Mouse (Mus musculus): ENCODE results near the gene Galnt3.

- TF ChIP-seq GATA1 (IDR thresholded peaks at IDR 0.05; ENCODE audit: borderline replicate concordance, low read length) = no peak
- TF ChIP-seq FLI1 (IDR thresholded peaks at IDR 0.05; ENCODE audit: low read length) = no peak
Observed at GRCm38 (mm10) chr2:66094622-66095181, 30.1 kb downstream of the Galnt3 start.
